Mouse (Mus musculus): Measurements from ENCODE around the gene Tcfl5. TPM values are rescaled to one million over a fixed set of nuclear protein-coding genes. Genes with fewer than 3 reads are reported as not detected.

The Tcfl5 gene
- total and polyA plus RNA-seq, 3 experiments, result not detected

- Histone ChIP-seq H3K79me2 (replicated peaks; ENCODE audit: control insufficient read depth, extremely low read depth, insufficient read depth, poor library complexity, severe bottlenecking) (no peaks in the 10 kb centered on the region), H3K36me3 (replicated peaks in 1 of 2; ENCODE audit: control insufficient read depth in 1 of 2, insufficient read depth in 1 of 2, low read length in 1 of 2) (peaks cover 0 to 75% of the 10 kb centered on the region in 2 experiments), H3K4me3 (replicated peaks in 1 of 3; ENCODE audit: low read depth in 2 of 3, low read length in 2 of 3, poor library complexity in 1 of 3) (no peak overlapping the region), H3K27ac (ENCODE audit: insufficient read depth, low read depth) (no peak overlapping the region), H3K4me2 (ENCODE audit: insufficient read depth, low read depth, poor library complexity, severe bottlenecking) (no peak overlapping the region), H3K9ac (ENCODE audit: insufficient read depth, low read depth) (no peak overlapping the region), H3K9me3 (replicated peaks; ENCODE audit: low read length) (no peaks in the 10 kb centered on the region), H3K4me1 (ENCODE audit: control insufficient read depth in 1 of 2, insufficient read depth in 2 of 2) (peaks cover 2 to 6% of the 10 kb centered on the region in 2 experiments; a peak in 1 of 4 replicates), H3K27me3 (replicated peaks) (no peaks in the 10 kb centered on the region)
- TF ChIP-seq CHD1 (IDR thresholded peaks at IDR 0.05; ENCODE audit: low read depth, low read length), result no peak
- no peak for TF ChIP-seq IRF4 (IDR thresholded peaks at IDR 0.05; ENCODE audit: low read depth, low read length)
- no peak for TF ChIP-seq USF1 (IDR thresholded peaks at IDR 0.05; ENCODE audit: low read depth, low read length)
- TF ChIP-seq ZC3H11A (IDR thresholded peaks at IDR 0.05; ENCODE audit: low read depth, low read length), result no peak
- no peak for TF ChIP-seq MAFK (IDR thresholded peaks at IDR 0.05; ENCODE audit: insufficient replicate concordance, low read length)
- no peak for TF ChIP-seq UBTF (IDR thresholded peaks at IDR 0.05; ENCODE audit: low read depth, low read length)
- no peak for TF ChIP-seq JUN (IDR thresholded peaks at IDR 0.05; ENCODE audit: insufficient read depth, low read depth, low read length)
- TF ChIP-seq CTCF (conservative IDR thresholded peaks at IDR 0.05 in 1 of 2, IDR thresholded peaks at IDR 0.05 in 1 of 2; ENCODE audit: low read depth in 2 of 2, low read length in 2 of 2), result no peak
- TF ChIP-seq KAT2A (IDR thresholded peaks at IDR 0.05; ENCODE audit: insufficient replicate concordance, low read length), result no peak
- no peak for TF ChIP-seq POLR2AphosphoS2 (IDR thresholded peaks at IDR 0.05; ENCODE audit: low read depth, low read length)
- no peak for TF ChIP-seq ZNF384 (IDR thresholded peaks at IDR 0.05; ENCODE audit: low read depth, low read length)
- TF ChIP-seq TCF12 (IDR thresholded peaks at IDR 0.05; ENCODE audit: low read depth, low read length), result no peak
- no peak for TF ChIP-seq MAX (IDR thresholded peaks at IDR 0.05; ENCODE audit: low read length)
- TF ChIP-seq MAZ (IDR thresholded peaks at IDR 0.05; ENCODE audit: low read depth, low read length), result no peak
- TF ChIP-seq ZKSCAN1 (IDR thresholded peaks at IDR 0.05; ENCODE audit: borderline replicate concordance, low read depth, low read length), result no peak
- dilution Hi-C loops (cut with MboI; ENCODE audit: extremely low pct_ligation_motif_present, extremely low pct_unique_long_range_greater_than_20kb, low sequenced_read_pairs) (no loop called here), in situ Hi-C loops (cut with MboI; ENCODE audit: low pct_ligation_motif_present, low pct_unique_long_range_greater_than_20kb, low sequenced_read_pairs) (no loop called here)
- DNase-seq (ENCODE audit: extremely low read depth), result no peak
Observed at GRCm38 (mm10) chr2:180604781-180605180, 37.7 kb downstream of the Tcfl5 start.

GRCm38 (mm10) chr2:180600569-180601021, 41.9 kb downstream of the Tcfl5 start:
- DNase-seq (ENCODE audit: extremely low read depth), result no peak
- TF ChIP-seq TBP (conservative IDR thresholded peaks at IDR 0.05; ENCODE audit: low read depth, low read length), result no peak
- TF ChIP-seq BHLHE40 (IDR thresholded peaks at IDR 0.05; ENCODE audit: low read depth, low read length), result no peak
- no peak for TF ChIP-seq ZNF384 (IDR thresholded peaks at IDR 0.05; ENCODE audit: low read depth, low read length)
- TF ChIP-seq PAX5 (IDR thresholded peaks at IDR 0.05; ENCODE audit: low read length), result no peak
- TF ChIP-seq RAD21 (IDR thresholded peaks at IDR 0.05; ENCODE audit: low read depth, low read length), result no peak
- no peak for TF ChIP-seq MAX (IDR thresholded peaks at IDR 0.05; ENCODE audit: low read length)
- no peak for TF ChIP-seq MXI1 (IDR thresholded peaks at IDR 0.05; ENCODE audit: low read depth, low read length)
- Histone ChIP-seq H3K9me3 (replicated peaks; ENCODE audit: low read length) (no peaks in the 10 kb centered on the region), H3K79me2 (replicated peaks; ENCODE audit: control insufficient read depth, extremely low read depth, insufficient read depth, poor library complexity, severe bottlenecking) (no peaks in the 10 kb centered on the region), H3K9ac (ENCODE audit: insufficient read depth, low read depth) (no peak overlapping the region), H3K4me3 (replicated peaks in 1 of 3; ENCODE audit: low read depth in 2 of 3, low read length in 2 of 3, poor library complexity in 1 of 3) (no peak overlapping the region), H3K27ac (ENCODE audit: insufficient read depth, low read depth) (no peak overlapping the region), H3K36me3 (replicated peaks in 1 of 2; ENCODE audit: control insufficient read depth in 1 of 2, insufficient read depth in 1 of 2, low read length in 1 of 2) (peaks cover 12 to 73% of the 10 kb centered on the region in 2 experiments), H3K27me3 (replicated peaks) (no peaks in the 10 kb centered on the region), H3K4me1 (ENCODE audit: control insufficient read depth in 1 of 2, insufficient read depth in 2 of 2) (peaks cover 2 to 3% of the 10 kb centered on the region in 2 experiments; a peak in 1 of 4 replicates), H3K4me2 (ENCODE audit: insufficient read depth, low read depth, poor library complexity, severe bottlenecking) (no peak overlapping the region)
- in situ Hi-C loops (cut with MboI; ENCODE audit: low pct_ligation_motif_present, low pct_unique_long_range_greater_than_20kb, low sequenced_read_pairs), result no loop called here
- dilution Hi-C loops (cut with MboI; ENCODE audit: extremely low pct_ligation_motif_present, extremely low pct_unique_long_range_greater_than_20kb, low sequenced_read_pairs), result no loop called here

Data from CH12.LX (cell line).